Mouse (Mus musculus): Measurements from ENCODE around the gene Awat2. TPM values are rescaled to one million over a fixed set of nuclear protein-coding genes. Genes with fewer than 3 reads are reported as not detected.

Awat2 gene
- polyA plus RNA-seq, 1 experiment: not detected

DNA sequence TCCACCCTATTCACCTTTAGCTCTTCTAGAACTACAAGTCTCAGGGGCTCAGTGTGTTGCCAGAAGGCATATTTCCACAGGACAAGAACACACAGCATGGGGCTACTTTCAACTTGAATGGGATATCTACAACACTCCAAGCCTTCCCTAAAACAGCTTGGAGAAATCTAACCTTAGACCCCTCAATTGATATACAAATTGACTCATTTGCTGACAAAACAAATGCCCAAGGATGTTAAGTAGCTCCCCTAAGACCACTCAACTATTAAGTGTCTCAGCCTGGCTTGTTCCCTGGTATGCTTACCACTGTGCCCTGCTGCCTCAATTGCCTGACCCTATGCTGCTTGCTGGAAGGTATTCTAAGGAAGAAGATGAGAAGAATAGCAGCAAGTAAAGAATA, 41.6 kb downstream of the Awat2 start:
- Histone ChIP-seq H3K4me3 (replicated peaks) (no peak overlapping the region), H3K27me3 (replicated peaks) (peaks cover 41% of the 10 kb centered on the region), H3K9me3 (no peaks in the 10 kb centered on the region), H3K4me1 (no peaks in the 10 kb centered on the region), H3K36me3 (replicated peaks; ENCODE audit: low read length) (no peaks in the 10 kb centered on the region)
- TF ChIP-seq GATA1 (IDR thresholded peaks at IDR 0.05; ENCODE audit: borderline replicate concordance, low read length) (no peak), FLI1 (IDR thresholded peaks at IDR 0.05; ENCODE audit: low read length) (no peak)

DNA sequence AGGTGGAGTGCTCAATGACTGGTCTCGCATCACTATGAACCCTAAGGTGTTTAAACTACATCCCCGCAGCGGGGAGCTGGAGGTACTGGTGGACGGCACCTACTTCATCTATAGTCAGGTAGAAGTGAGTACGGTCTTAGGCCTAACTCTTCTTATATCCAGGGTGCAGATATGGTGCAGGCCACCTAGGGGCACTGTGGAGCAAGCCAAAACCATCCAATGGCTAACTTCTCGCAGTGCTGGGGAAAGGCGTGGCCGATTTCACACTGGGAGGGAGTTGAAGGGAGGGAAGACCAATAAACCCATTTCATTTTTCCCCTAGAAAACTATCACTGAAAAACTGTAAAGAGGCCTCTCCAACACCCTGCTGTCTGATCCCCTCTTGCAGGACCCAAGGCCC, 47.5 kb downstream of the Awat2 start:
- Histone ChIP-seq H3K4me3 (replicated peaks) (no peak overlapping the region), H3K36me3 (replicated peaks; ENCODE audit: low read length) (no peaks in the 10 kb centered on the region)
- TF ChIP-seq GATA1 (IDR thresholded peaks at IDR 0.05; ENCODE audit: borderline replicate concordance, low read length) (no peak), FLI1 (IDR thresholded peaks at IDR 0.05; ENCODE audit: low read length) (no peak)

DNA sequence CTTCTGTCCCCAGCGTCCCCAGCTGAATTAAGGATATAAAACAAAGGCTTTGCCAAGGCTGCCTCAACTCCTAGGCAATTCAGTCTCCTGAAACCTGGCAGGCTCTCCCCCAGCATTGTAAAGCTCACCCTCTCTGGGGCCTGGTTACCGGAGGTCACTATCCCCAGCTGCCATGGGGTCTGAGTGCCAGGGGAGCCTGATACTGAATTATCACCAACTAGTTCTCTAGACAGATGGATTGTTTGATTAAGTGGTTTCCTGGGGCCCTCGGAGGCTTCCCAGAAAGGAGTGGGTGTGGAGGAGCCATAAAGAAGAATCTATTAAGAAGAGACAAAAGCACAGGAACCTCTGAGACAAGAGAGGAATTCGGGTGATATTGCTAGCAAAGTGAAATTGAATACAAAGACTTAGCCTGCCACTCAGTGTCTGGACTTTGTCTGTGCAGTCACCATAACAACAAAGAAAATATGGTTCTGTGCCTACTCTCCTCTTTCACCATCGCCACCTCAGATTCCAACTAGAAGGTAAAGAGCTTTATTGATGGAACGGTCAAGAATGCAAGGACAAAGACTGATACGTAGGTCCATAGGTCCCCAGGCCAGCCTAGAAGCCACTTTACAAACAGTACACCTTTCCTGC, 48.2 kb downstream of the Awat2 start:
- Histone ChIP-seq H3K4me3 (replicated peaks) (no peak overlapping the region), H3K36me3 (replicated peaks; ENCODE audit: low read length) (no peaks in the 10 kb centered on the region), H3K9me3 (no peaks in the 10 kb centered on the region), H3K27me3 (replicated peaks) (peaks cover 38% of the 10 kb centered on the region), H3K4me1 (no peaks in the 10 kb centered on the region)
- no peak for TF ChIP-seq GATA1 (IDR thresholded peaks at IDR 0.05; ENCODE audit: borderline replicate concordance, low read length)
- TF ChIP-seq FLI1 (IDR thresholded peaks at IDR 0.05; ENCODE audit: low read length): no peak

More for the DNA sequence above, 47.5 kb downstream of the Awat2 start:
- H3K4me1 ChIP-seq: no peaks in the 10 kb centered on the region
- H3K27me3 ChIP-seq (replicated peaks): peaks cover 38% of the 10 kb centered on the region
- no peaks in the 10 kb centered on the region for H3K9me3 ChIP-seq

DNA sequence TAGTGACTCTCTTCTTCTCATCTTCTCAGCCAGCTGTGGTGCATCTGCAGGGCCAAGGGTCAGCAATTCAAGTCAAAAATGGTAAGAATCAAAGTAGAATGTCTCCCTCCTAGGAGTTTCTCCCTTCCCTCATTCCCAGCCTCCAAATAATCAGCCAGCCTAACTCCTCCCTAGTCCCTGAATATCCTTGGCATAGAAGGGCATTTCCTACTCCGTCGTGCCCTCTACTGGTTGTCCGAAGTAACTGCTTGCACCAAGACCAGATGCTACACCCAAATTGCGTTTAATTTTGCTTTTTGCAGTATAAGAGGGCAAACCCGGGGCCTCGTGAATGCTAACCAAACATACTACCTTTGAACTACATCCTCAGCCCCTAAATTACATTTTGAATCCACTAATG, 50.2 kb downstream of the Awat2 start:
- TF ChIP-seq GATA1 (IDR thresholded peaks at IDR 0.05; ENCODE audit: borderline replicate concordance, low read length) (no peak), FLI1 (IDR thresholded peaks at IDR 0.05; ENCODE audit: low read length) (no peak)

DNA sequence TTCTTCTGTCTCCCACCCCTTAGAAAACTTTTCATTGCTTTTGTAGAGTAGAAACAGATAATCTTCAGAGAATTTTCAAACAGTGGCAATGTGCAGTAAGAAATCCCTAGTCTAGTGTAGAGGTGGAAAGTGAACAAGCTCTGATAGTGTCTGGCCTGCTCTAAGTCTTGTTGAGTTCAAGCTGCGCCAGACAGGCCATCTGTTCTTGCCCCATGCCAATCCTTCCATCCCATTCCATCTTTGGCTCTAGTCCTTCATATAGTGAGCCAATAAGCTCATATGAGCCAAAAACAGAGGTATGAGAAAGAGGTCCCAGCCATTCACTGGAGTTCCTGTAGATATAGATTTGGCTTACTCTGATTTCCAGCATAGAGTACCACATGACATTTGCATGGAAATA, 52.6 kb downstream of the Awat2 start:
- Histone ChIP-seq H3K4me3 (replicated peaks) (no peak overlapping the region), H3K36me3 (replicated peaks; ENCODE audit: low read length) (no peaks in the 10 kb centered on the region), H3K4me1 (no peaks in the 10 kb centered on the region), H3K9me3 (peaks cover 7% of the 10 kb centered on the region), H3K27me3 (replicated peaks) (peaks cover 21% of the 10 kb centered on the region)
- TF ChIP-seq GATA1 (IDR thresholded peaks at IDR 0.05; ENCODE audit: borderline replicate concordance, low read length): no peak
- no peak for TF ChIP-seq FLI1 (IDR thresholded peaks at IDR 0.05; ENCODE audit: low read length)

More for the DNA sequence above, 50.2 kb downstream of the Awat2 start:
- H3K36me3 ChIP-seq (replicated peaks; ENCODE audit: low read length): no peaks in the 10 kb centered on the region
- no peak overlapping the region for H3K4me3 ChIP-seq (replicated peaks)
- H3K9me3 ChIP-seq: peaks cover 3% of the 10 kb centered on the region; the same call in 1 of the 2 replicates
- H3K27me3 ChIP-seq (replicated peaks): peaks cover 30% of the 10 kb centered on the region
- H3K4me1 ChIP-seq: no peaks in the 10 kb centered on the region

DNA sequence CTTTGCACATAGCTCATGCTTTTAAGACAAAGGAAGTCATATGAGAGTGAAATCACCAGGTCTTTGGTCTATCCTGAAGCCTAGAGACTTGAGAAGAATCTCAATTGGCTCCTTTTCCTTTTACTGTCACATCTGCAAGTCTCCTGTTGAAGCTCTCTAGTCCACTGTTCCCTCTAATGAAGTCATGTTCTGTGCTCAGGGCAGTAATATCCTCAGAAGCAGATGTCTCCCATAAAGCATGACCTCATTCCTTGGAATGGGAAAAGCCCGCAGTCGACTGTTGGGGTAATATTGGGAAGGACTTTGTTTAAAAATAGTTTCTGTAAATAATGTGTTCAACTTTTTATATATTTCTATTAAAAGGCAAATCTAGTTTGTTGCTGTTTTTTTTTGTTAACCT, 85.5 kb downstream of the Awat2 start:
- Histone ChIP-seq H3K36me3 (replicated peaks; ENCODE audit: low read length) (no peaks in the 10 kb centered on the region), H3K27me3 (replicated peaks) (peaks cover 16% of the 10 kb centered on the region), H3K4me1 (no peaks in the 10 kb centered on the region), H3K4me3 (replicated peaks) (no peak overlapping the region), H3K9me3 (no peaks in the 10 kb centered on the region)
- TF ChIP-seq GATA1 (IDR thresholded peaks at IDR 0.05; ENCODE audit: borderline replicate concordance, low read length): no peak
- no peak for TF ChIP-seq FLI1 (IDR thresholded peaks at IDR 0.05; ENCODE audit: low read length)

Other genes with a start within 250 kb of the Awat2 start
- gene Otud6a, start 13.7 kb downstream of the Awat2 start, polyA plus RNA-seq (2012; ENCODE audit: insufficient read depth, low replicate concordance): 0.18 TPM in 1 of 2 replicates, not detected in the other
- 1.5 and 30.6 TPM in 2 replicates for gene Igbp1, start 51.6 kb upstream of the Awat2 start, polyA plus RNA-seq (2012; ENCODE audit: insufficient read depth, low replicate concordance)
- gene Dgat2l6, start 82.1 kb upstream of the Awat2 start, polyA plus RNA-seq (2012; ENCODE audit: insufficient read depth, low replicate concordance): not detected in 2 replicates
- not detected in 2 replicates for gene Awat1, start 129.5 kb upstream of the Awat2 start, polyA plus RNA-seq (2012; ENCODE audit: insufficient read depth, low replicate concordance)
- gene P2ry4, start 152.2 kb upstream of the Awat2 start, polyA plus RNA-seq (2012; ENCODE audit: insufficient read depth, low replicate concordance): not detected in 2 replicates
- gene Arr3, start 162.8 kb upstream of the Awat2 start, polyA plus RNA-seq (2012; ENCODE audit: insufficient read depth, low replicate concordance): not detected in 2 replicates
- 1.2 TPM in 1 of 2 replicates, not detected in the other for gene Kif4, start 183.0 kb upstream of the Awat2 start, polyA plus RNA-seq (2012; ENCODE audit: insufficient read depth, low replicate concordance)
- 3.9 and 16.7 TPM in 2 replicates for gene Pdzd11, start 183.9 kb upstream of the Awat2 start, polyA plus RNA-seq (2012; ENCODE audit: insufficient read depth, low replicate concordance)